Mouse (Mus musculus): ENCODE measurements around the gene Agap2. TPM values are rescaled to one million over a fixed set of nuclear protein-coding genes. Genes with fewer than 3 reads are reported as not detected.

The Agap2 gene
- total and polyA plus RNA-seq, 3 experiments = 24.8 to 43.5 (median 26.1) TPM

DNA sequence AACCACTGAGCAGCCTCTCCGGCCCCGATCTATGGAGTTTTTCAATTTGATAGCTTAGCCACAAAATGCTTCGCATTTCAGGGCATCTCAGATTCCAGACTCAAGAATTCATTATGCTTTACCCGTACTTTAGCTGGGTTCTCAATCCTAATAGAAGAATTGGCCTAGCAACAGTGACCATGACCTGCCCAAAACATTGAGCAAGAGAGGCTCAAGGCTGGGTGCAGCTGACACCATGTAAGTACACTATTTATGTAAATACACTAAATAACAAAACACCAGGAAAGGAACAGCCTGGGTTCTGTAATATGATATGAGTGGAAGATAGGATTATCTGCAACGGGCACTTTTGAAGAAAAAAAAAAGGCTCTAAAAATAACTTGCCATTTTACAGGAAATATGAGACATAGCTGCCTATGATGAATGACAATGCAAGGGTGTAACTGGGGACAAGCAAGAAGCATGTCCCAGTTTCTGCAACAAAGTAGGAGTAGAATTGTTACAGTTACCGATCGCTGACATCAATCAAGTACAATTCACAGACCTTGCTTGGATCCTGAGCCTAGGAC lies 52.7 kb downstream of the Agap2 start:
- no peak for DNase-seq (ENCODE audit: extremely low read depth)
- Histone ChIP-seq H3K9ac (ENCODE audit: insufficient read depth, low read depth) (no peak overlapping the region), H3K4me3 (replicated peaks in 1 of 3; ENCODE audit: low read depth in 2 of 3, low read length in 2 of 3, poor library complexity in 1 of 3) (no peak overlapping the region), H3K4me1 (ENCODE audit: control insufficient read depth in 1 of 2, insufficient read depth in 2 of 2) (peaks cover 11 to 33% of the 10 kb centered on the region in 2 experiments), H3K79me2 (replicated peaks; ENCODE audit: control insufficient read depth, extremely low read depth, insufficient read depth, poor library complexity, severe bottlenecking) (no peaks in the 10 kb centered on the region), H3K9me3 (replicated peaks; ENCODE audit: low read length) (no peaks in the 10 kb centered on the region), H3K27ac (ENCODE audit: insufficient read depth, low read depth) (no peak overlapping the region), H3K4me2 (ENCODE audit: insufficient read depth, low read depth, poor library complexity, severe bottlenecking) (no peak overlapping the region), H3K27me3 (replicated peaks) (no peaks in the 10 kb centered on the region), H3K36me3 (replicated peaks in 1 of 2; ENCODE audit: control insufficient read depth in 1 of 2, insufficient read depth in 1 of 2, low read length in 1 of 2) (no peaks in the 10 kb centered on the region)
- no peak for TF ChIP-seq ZNF384 (IDR thresholded peaks at IDR 0.05; ENCODE audit: low read depth, low read length)
- TF ChIP-seq JUND (conservative IDR thresholded peaks at IDR 0.05; ENCODE audit: low read depth, low read length) = no peak
- TF ChIP-seq HCFC1 (IDR thresholded peaks at IDR 0.05; ENCODE audit: low read depth, low read length) = no peak
- no peak for TF ChIP-seq RCOR1 (conservative IDR thresholded peaks at IDR 0.05; ENCODE audit: low read depth, low read length)
- TF ChIP-seq MYC (IDR thresholded peaks at IDR 0.05; ENCODE audit: low read depth, low read length) = no peak
- in situ Hi-C loops (cut with MboI; ENCODE audit: low pct_ligation_motif_present, low pct_unique_long_range_greater_than_20kb, low sequenced_read_pairs) = loop anchor here (5.0 kb wide), 1 partner anchor 40 kb away; the partner anchor contains the start of gene B4galnt1
- dilution Hi-C loops (cut with MboI; ENCODE audit: extremely low pct_ligation_motif_present, extremely low pct_unique_long_range_greater_than_20kb, low sequenced_read_pairs) = no loop called here

DNA sequence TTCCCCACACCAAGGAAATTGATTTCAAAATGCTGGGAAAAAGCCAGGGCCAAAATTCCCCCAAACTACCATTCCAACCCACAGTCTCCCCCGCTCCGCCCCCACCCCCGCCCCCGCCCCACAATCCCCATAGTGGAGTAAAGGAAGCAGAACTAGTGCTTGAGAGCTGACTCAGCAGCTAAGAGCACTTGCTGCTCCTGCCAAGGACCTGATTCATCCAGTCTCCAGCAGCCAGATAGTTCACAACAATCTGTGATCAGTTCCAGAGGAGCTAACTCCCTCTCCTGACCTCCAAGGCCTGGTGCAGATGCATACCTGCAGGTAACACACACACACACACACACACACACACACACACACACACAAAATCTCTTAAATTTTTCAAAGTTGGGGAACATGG lies 54.3 kb downstream of the Agap2 start:
- Histone ChIP-seq H3K27me3 (replicated peaks) (no peaks in the 10 kb centered on the region), H3K4me2 (ENCODE audit: insufficient read depth, low read depth, poor library complexity, severe bottlenecking) (no peak overlapping the region), H3K4me1 (ENCODE audit: control insufficient read depth in 1 of 2, insufficient read depth in 2 of 2) (peaks cover 10 to 27% of the 10 kb centered on the region in 2 experiments; a peak in 3 of 4 replicates), H3K9ac (ENCODE audit: insufficient read depth, low read depth) (no peak overlapping the region), H3K4me3 (replicated peaks in 1 of 3; ENCODE audit: low read depth in 2 of 3, low read length in 2 of 3, poor library complexity in 1 of 3) (no peak overlapping the region), H3K9me3 (replicated peaks; ENCODE audit: low read length) (no peaks in the 10 kb centered on the region), H3K36me3 (replicated peaks in 1 of 2; ENCODE audit: control insufficient read depth in 1 of 2, insufficient read depth in 1 of 2, low read length in 1 of 2) (no peaks in the 10 kb centered on the region), H3K27ac (ENCODE audit: insufficient read depth, low read depth) (no peak overlapping the region), H3K79me2 (replicated peaks; ENCODE audit: control insufficient read depth, extremely low read depth, insufficient read depth, poor library complexity, severe bottlenecking) (no peaks in the 10 kb centered on the region)
- in situ Hi-C loops (cut with MboI; ENCODE audit: low pct_ligation_motif_present, low pct_unique_long_range_greater_than_20kb, low sequenced_read_pairs) (loop anchor here (5.0 kb wide), 1 partner anchor 38 kb away; the partner anchor contains the start of gene B4galnt1), dilution Hi-C loops (cut with MboI; ENCODE audit: extremely low pct_ligation_motif_present, extremely low pct_unique_long_range_greater_than_20kb, low sequenced_read_pairs) (no loop called here)
- no peak for DNase-seq (ENCODE audit: extremely low read depth)
- no peak for TF ChIP-seq TBP (conservative IDR thresholded peaks at IDR 0.05; ENCODE audit: low read depth, low read length)
- TF ChIP-seq ZKSCAN1 (IDR thresholded peaks at IDR 0.05; ENCODE audit: borderline replicate concordance, low read depth, low read length) = no peak
- TF ChIP-seq MAFK (IDR thresholded peaks at IDR 0.05; ENCODE audit: insufficient replicate concordance, low read length) = no peak
- no peak for TF ChIP-seq MAZ (IDR thresholded peaks at IDR 0.05; ENCODE audit: low read depth, low read length)

DNA sequence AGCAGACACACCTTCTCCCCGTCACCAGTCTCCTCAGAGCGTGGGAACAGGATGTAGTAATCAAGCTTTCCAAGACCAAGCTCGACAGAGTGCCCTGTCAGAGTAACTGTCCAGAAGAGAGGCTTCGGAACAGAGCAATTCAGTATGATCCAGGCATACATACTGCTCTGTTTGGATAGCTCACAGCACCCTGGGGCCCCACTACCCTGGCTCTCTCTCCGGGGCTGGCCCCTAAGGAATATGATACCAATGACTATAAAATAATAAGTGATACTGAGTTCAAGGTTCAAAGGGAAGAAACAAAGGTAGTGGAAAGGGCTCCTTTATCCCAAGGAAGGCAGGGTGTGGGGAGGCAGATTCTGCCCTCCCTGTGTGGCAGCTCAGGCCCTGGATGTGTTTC lies 57.4 kb downstream of the Agap2 start:
- H3K4me2 ChIP-seq (ENCODE audit: insufficient read depth, low read depth, poor library complexity, severe bottlenecking) = no peak overlapping the region
- no peaks in the 10 kb centered on the region for H3K36me3 ChIP-seq (replicated peaks in 1 of 2; ENCODE audit: control insufficient read depth in 1 of 2, insufficient read depth in 1 of 2, low read length in 1 of 2)
- H3K4me3 ChIP-seq (replicated peaks in 1 of 3; ENCODE audit: low read depth in 2 of 3, low read length in 2 of 3, poor library complexity in 1 of 3) = no peak overlapping the region
- no peak for TF ChIP-seq POLR2AphosphoS2 (IDR thresholded peaks at IDR 0.05; ENCODE audit: low read depth, low read length)
- TF ChIP-seq UBTF (IDR thresholded peaks at IDR 0.05; ENCODE audit: low read depth, low read length) = no peak
- no peak for TF ChIP-seq JUN (IDR thresholded peaks at IDR 0.05; ENCODE audit: insufficient read depth, low read depth, low read length)
- TF ChIP-seq KAT2A (IDR thresholded peaks at IDR 0.05; ENCODE audit: insufficient replicate concordance, low read length) = no peak
- TF ChIP-seq ZKSCAN1 (IDR thresholded peaks at IDR 0.05; ENCODE audit: borderline replicate concordance, low read depth, low read length) = no peak
- no peak for TF ChIP-seq RCOR1 (conservative IDR thresholded peaks at IDR 0.05; ENCODE audit: low read depth, low read length)
- TF ChIP-seq NRF1 (IDR thresholded peaks at IDR 0.05; ENCODE audit: low read depth, low read length) = no peak
- DNase-seq (ENCODE audit: extremely low read depth) = no peak
- no peak overlapping the region for H3K27ac ChIP-seq (ENCODE audit: insufficient read depth, low read depth)
- dilution Hi-C loops (cut with MboI; ENCODE audit: extremely low pct_ligation_motif_present, extremely low pct_unique_long_range_greater_than_20kb, low sequenced_read_pairs) = no loop called here
- no peaks in the 10 kb centered on the region for H3K9me3 ChIP-seq (replicated peaks; ENCODE audit: low read length)
- no peaks in the 10 kb centered on the region for H3K27me3 ChIP-seq (replicated peaks)
- peaks cover 7 to 33% of the 10 kb centered on the region in 2 experiments; a peak in 3 of 4 replicates for H3K4me1 ChIP-seq (ENCODE audit: control insufficient read depth in 1 of 2, insufficient read depth in 2 of 2)
- H3K79me2 ChIP-seq (replicated peaks; ENCODE audit: control insufficient read depth, extremely low read depth, insufficient read depth, poor library complexity, severe bottlenecking) = no peaks in the 10 kb centered on the region
- no peak overlapping the region for H3K9ac ChIP-seq (ENCODE audit: insufficient read depth, low read depth)
- in situ Hi-C loops (cut with MboI; ENCODE audit: low pct_ligation_motif_present, low pct_unique_long_range_greater_than_20kb, low sequenced_read_pairs) = no loop called here

Measured in CH12.LX (cell line).